Mouse (Mus musculus) mature B cell (primary cell): ENCODE data around the gene Rab34.

Experiments used
- in situ Hi-C: fragments of 300-500 bp; cut with MboI; formaldehyde crosslinking; loops from 2 replicates; pipeline ENCODE4 v1.14.3; 2019

The Rab34 gene

DNA sequence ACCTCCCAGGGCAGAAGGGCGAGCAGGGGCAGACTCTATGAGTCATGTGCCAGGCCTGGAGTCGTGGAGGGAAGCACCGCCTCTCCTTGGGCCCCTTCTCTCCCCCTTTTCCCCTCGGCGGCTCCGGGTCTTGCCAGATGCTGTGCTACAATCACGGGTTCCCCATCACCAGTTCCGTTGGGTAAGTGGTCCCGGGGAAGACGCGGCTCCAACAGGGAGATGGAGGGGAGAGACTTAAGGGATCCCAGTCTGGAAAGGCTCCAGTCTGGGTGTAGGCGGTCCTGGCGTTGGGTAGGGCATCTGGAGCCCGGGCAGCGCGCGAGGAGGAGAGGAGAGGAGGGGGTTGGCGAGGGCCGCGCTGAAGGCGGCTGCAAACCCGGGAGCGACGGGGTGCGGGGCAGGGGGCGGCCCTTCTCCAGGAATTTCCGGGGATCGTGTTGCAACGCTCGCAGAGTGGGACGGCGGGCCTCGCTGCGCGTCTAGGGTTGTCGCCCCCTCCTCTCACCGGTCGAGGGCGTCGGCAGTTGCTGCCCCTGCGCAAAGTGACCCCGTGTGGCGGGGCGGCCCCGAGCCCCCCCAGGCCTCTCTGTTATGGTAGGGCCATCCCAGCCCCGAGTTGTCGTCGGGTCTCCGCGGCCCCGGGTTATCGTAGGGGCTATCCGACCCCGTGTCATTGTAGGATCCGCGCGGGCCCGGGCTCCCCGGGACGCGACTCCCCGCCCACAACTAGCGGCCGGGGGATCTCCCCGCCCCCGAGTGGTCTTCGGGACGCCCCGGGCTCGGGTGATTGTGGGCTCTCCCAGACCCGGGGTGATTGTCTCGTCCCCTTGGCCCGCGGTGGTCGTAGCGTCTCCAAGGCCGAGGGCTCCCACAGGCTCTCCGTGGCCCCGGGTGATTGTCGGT, at the start of gene Rab34:
Gene Rab34 (plus strand): TSS at position 100 of the 903 bp plus-strand sequence.
- in situ Hi-C loops = no loop called here

DNA sequence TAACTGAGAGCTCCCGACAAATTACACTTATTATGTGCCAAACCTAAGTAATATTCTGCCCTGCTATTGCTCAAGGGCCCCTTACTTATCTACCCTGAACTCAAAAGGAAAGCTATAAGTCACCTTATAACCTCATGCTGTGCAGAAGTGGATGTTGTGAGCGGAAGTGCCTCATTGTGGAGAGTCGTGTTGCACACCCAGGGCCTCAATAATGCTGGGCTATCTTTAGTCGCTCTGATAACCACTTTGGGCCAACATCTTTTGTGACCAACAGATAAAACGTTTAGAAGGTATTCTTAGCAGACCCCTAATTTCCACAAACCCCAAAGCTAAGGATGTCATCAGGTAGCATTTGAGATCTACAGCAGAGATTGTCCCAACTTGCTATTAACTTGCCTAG, 47.6 kb upstream of the Rab34 start:
- in situ Hi-C loops = no loop called here

DNA sequence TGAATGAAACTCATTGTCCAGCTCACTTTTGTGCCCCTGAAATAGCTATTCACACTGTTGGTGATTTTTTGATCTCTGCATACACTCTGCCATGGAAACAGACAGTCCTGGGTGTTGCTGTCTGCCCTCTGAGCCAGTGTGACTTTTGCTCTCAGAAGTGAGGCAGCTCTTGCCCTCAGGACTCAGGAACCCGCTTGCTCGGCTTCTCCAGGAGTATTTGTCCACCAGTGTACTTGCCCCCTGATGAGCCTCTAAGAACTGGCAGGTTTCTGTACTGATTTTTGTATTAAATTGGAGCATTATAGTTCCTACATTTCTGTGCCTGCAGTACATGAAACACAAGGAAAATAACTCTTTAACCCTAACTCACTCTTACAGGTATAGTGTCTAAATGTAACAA, 44.7 kb upstream of the Rab34 start:
- in situ Hi-C loops = no loop called here

DNA sequence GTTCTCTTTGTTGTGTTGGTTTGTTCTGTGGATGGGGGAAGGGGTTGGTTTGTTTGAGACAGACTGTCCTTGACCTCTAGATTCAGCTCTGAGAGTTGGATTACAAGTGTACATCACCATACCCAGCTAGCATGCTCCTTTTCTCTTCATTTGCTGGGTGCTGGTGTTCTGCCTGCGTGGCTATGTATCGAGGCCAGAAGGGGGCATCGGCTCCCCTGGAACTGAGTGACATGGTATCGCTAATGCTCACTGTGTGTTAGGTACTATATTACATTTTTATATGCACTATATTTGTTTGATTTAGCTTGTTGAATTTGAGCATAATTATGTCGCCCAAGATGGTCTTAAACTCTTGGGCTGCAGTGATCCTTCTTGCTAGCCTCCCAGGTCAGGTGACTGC, 42.1 kb upstream of the Rab34 start:
- in situ Hi-C loops = no loop called here

DNA sequence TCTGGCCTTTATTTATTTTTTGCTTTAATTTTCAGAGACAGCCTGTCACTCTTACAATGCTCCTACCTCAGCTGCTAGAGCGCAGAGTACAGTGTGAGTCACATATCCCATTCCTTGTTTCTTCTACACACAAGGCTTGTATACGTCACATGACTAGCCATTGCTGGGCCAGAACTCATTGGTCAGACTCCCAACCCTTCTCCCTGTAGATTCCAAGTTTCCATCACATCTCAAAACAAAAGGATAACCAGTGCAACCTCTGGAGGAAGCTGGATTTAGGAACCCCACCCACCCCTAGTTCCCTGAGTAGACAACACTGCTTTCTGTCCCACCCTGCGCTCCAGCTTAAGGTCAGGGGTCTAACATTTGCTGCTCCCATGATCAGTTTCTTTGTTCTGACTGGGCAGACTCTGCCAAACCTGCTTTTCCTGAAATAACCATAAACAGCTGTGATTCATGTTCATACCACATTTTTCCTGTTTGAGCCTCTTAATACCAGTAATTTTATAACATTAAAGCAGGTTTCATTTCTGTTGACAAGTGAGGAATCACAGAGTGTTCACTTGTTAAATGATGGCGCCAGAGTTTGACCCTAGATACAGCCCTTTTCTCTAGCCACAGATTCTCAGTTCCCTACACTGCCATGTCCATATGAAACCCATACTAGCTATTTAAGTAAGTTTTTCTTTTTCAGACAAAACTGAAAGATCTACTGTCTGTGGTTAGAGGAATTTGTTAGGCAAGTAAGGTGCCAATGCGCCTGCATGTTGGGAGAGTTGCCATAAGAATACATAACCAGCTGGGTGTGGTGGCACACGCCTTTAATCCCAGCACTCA, 41.3 kb upstream of the Rab34 start:
- in situ Hi-C loops = no loop called here

DNA sequence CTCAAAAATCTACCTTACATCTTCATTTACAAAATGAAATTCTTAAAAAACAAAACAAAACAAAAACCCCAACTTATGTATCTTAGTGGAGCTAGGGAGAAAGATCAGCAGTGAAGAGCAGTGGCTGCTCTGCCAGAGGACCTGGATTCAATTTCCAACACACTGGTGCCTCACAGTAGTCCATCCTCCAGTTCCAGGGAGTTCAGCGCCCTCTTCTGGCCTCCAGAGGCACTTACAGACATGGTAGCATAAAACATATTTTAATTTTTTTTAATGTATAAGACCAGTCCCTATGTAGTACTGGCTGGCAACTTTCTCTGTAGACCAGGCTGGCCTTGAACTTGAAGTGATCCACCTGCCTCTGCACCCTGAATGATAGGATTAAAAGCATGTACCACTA, 37.1 kb upstream of the Rab34 start:
- in situ Hi-C loops = no loop called here

GRCm38 (mm10) chr11:78152299-78153231, 35.7 kb upstream of the Rab34 start:
- in situ Hi-C loops = no loop called here

GRCm38 (mm10) chr11:78153778-78154177, 34.5 kb upstream of the Rab34 start:
- in situ Hi-C loops = no loop called here

DNA sequence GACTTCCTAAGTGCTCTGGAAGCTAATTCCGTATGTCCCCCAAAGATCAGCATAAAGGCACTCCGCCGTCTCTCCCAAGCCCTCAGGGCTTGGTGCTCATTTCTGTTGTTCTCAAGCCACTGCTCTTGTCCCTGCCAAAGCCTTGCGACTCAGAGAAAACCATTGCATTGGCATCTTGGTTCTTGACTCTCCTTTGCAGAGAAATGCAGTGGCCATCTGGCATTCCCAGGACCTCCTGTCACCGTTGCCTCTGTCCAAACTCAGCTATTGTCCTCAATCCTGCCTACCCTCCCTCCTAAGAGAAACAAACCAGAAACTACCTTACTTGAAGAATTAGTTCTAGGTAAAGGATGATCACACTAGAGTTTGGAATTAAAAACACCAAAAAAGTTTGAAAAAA, 32.6 kb upstream of the Rab34 start:
- in situ Hi-C loops = no loop called here

- in situ Hi-C loops = no loop called here
These were observed 32.0 kb upstream of the Rab34 start for GRCm38 (mm10) chr11:78156156-78156699.

- in situ Hi-C loops = no loop called here
These were observed 29.1 kb upstream of the Rab34 start for GRCm38 (mm10) chr11:78159096-78159495.

DNA sequence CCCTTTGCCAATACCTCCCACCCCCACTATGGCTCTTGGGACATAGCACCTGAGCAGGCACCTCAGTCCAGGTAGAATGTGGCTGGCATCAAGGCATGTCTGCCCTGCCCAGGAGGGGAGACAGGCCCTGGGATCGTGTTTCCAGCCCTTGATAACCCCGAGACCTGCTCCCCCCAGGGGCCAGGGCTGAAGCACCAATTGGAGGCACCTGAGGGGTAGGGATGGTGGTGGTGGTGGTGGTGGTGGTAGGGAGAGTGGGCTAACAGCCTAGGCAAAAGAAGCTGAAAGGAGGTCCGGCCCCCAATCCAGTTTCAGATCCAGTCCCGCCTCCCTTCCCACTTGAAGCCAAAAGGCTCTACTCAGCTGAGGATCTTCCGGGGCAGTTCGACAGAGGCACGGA, 28.7 kb upstream of the Rab34 start:
- in situ Hi-C loops = no loop called here

DNA sequence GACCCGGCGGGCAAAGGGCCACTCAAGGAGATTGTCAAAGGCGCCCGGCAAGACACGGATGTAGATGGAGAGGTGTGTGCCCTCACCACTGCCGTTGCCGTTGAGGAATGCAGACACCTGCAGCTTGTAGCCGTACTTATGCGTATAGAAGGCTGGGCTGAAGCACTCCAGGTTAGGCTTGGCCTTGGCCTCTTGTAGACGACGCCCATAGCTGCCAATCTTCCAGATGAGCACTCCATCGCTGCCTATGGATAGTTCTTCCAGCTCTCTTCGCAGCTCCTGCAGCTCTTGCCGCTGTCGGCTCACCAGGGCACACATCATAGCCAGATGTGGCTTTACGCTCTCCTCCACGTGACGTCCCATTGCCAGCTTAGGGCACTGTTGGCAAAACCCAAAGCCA, 28.1 kb upstream of the Rab34 start:
- in situ Hi-C loops = no loop called here

DNA sequence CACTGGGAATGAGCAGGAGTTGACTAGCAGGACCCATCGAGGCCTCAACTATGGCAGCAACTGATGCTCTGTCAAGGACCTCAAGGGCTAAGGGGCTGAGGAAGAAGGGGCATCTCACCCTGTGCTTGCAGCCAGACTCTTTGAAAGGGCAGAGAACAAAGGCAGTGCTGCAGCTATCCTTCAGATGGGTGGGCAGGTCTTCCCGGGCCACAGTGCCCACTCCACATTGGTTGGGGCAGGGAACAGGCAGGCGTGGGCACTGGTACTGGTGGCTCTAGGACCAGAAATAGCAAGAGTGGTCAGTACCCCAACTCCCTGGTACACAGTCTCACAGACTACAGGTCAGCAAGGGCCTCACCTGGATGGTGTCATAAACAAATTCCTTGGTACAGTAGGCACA, 27.6 kb upstream of the Rab34 start:
- in situ Hi-C loops = no loop called here

DNA sequence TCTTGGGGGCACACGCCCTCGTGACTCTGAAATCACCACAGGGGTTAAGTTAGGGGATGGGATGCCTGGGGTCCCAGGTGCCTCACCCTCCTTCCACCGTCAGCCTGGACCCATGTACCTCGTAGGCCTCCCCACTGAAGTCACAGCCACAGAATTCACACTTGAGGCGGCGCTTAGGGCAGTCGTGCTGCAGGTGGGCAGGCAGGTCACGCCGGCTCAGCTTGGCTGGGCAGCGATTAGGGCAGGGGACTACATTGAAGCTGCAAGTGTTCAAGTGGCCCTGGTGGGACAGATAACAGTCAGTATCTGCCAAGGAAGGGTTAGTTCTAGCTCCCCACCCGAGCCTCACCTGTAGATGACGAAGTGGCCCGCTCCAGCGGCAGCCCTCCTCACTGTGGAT, 27.1 kb upstream of the Rab34 start:
- in situ Hi-C loops = no loop called here

- in situ Hi-C loops = no loop called here
These were observed 26.3 kb upstream of the Rab34 start for GRCm38 (mm10) chr11:78161968-78162367.

- in situ Hi-C loops = no loop called here
These were observed 25.7 kb upstream of the Rab34 start for GRCm38 (mm10) chr11:78162504-78162903.

DNA sequence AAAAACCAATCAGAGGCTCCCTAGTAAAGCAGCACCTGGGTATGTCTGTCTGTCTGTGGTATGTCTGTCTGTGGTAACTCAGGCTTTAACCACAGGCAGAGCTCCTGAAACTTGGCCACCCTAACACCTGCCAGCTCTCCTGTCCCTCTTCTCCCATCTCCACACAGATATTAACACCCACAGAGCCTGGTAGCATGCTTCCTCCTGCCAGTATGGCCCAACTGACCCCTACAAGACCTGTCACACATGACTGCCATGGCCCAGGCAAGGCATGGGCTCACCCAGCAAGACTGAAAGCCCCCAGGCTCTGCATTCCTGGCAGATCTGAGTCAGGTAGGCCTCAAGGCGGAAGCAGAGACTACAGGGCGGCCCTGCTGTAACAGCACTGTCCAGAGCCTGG, 25.2 kb upstream of the Rab34 start:
- in situ Hi-C loops = no loop called here

DNA sequence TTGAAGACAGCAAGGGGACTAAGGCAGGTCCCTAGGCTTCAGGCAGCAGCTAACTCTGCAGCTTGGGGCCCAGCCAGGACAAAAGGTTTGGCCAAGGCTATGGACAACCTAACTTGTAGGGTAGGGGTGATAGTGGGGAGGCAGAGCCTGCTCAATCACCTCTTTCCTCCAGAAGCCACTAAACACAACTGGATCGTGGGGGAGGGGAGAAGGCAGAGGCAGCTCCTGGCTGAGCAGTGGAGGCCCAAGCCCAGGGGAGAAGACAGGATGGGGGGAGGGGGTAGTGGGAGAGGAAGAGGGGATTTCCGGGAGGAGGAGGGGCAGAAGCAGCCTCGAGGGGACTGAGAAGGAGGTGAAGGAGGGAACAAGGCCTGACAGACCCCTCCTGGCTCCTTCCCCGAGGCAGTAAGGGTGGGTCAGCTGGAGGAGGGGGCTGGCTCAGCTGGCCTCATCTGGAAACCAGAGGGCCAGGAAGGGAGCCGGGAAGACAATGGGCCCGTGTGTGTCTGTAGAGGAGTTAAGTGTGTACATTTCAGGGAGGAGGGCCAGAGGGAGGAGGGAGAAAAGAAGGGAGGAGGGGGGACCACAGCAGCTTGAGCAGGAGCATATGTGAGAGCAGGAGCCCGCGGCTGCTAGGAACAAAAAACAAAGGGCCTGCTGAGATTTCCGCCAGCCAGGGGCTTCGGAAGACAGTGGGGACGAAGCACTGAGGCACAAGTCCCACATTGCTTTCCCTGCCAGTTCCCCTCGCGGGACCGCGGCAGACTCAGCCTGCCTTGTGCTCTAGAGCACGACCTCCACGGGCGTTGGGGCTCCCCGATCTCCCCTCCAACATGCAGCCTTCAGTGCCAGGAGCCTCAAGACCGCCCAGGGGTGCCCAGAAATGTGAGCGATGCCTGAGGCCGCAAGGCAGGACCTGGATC, 24.3 kb upstream of the Rab34 start:
- in situ Hi-C loops = no loop called here

- in situ Hi-C loops = no loop called here
These were observed 23.7 kb upstream of the Rab34 start for GRCm38 (mm10) chr11:78164604-78164923.
